Mouse (Mus musculus) kidney, postnatal 10 days (tissue): Measurements from ENCODE around the gene Ip6k1.
"Not testable (repeated sequence)": the region's sequence is repeated elsewhere in the genome, so short reads cannot be mapped to it uniquely, and the experiment has no call there.

ENCODE experiments used
- DNase-seq: peaks from one replicate; pipeline ENCODE4 v3.0.0; 2021; ENCODE audit warnings: mixed read lengths

The Ip6k1 gene

DNA sequence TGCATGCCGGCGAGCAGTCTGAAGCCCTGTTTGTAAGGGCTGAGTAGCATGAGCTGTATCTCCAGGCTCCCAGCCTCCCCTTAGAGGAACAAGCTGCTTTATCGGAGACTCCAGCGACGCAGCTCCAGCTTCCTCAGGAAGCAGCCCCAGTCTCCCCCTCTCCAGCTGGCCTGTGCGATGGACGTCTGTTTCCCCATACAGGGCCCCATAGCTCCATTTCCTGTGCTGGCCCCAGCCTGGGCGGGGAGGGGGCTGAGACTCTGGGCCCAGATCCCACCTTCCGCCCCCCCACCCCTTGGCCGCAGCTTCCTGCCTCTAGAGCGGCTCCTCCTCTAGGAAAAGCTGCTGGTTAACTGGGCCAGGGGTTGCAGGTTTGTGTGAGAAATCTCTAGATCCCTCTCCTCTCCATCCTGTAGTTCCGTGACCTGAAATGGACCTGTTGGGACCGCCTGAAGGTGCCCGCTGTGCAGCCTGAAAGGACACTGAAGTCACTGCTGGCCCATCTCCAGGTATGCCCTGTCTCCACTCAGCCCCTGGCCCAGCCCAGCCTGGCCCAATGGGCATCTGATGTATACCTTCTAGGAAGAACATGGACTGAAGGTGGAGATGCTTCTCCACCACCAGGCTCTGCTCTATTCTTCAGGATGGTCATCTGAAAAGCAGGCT lies 19.5 kb upstream of the Ip6k1 start, which contains the start of gene Gm20661:
Gene Gm20661, plus strand, starts transcription at position 378 of the 666 bp plus-strand sequence.
- DNase-seq, result peak; percentile 93

DNA sequence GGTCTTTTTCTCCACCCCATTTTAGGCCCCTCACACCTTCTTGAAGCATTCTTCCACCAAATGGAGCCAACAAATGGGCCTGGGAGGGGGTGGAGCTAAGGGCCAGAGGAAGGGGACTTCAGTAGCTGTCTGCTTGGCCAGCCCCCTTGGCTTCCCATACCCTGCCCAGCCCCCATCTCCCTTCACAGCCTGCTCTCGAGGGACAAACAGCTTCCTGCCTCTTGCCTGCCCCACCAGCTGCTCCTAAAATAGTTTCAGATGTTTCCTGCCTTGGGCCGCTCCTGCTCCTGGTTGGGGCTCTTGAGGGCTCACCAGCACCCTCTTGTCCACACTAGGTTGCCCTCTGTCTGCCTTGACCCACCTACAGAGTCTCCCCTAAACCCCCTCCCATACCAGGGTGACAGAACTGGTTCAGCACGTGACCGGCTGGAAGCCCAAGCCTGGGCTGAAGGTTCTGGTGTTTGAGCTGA lies 18.8 kb upstream of the Ip6k1 start:
- DNase-seq, result peak; percentile 94

DNA sequence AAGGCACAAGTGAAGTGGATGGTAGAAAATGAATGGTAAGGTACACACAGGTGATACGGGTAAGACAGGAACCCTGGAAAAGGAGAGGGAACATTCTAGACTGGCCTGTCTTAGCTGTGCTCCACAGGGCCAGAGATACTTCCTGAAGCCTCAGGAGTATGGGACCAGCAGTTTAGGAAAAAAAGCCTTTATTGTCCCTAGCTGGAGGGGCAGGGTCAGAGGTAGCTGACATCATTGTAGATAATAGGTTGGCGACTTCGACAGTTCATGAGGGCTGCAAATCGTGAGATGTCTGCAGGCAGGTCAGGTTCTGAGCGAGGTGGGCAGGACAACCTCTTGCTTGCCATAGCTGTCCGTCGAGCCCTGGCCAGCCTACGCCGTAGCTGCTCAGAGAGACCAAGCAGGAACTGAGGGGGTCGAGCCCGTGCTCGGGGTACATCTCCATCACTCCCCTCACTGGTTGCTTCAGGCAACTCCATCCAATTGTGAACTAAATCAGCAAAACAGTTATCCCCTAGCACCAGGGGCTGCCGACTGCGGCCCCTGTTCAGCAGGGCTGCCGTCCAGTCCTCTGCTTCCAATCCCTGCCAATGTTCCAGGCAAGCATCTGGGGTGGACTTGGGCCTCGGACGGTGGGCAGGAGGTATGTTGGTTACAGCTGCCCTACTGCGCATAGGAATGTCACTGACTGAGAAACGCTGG lies 18.1 kb upstream of the Ip6k1 start:
- DNase-seq, result peak; percentile 51

- no peak for DNase-seq
Measured at GRCm38 (mm10) chr9:107984754-107985055, 17.6 kb upstream of the Ip6k1 start.

DNA sequence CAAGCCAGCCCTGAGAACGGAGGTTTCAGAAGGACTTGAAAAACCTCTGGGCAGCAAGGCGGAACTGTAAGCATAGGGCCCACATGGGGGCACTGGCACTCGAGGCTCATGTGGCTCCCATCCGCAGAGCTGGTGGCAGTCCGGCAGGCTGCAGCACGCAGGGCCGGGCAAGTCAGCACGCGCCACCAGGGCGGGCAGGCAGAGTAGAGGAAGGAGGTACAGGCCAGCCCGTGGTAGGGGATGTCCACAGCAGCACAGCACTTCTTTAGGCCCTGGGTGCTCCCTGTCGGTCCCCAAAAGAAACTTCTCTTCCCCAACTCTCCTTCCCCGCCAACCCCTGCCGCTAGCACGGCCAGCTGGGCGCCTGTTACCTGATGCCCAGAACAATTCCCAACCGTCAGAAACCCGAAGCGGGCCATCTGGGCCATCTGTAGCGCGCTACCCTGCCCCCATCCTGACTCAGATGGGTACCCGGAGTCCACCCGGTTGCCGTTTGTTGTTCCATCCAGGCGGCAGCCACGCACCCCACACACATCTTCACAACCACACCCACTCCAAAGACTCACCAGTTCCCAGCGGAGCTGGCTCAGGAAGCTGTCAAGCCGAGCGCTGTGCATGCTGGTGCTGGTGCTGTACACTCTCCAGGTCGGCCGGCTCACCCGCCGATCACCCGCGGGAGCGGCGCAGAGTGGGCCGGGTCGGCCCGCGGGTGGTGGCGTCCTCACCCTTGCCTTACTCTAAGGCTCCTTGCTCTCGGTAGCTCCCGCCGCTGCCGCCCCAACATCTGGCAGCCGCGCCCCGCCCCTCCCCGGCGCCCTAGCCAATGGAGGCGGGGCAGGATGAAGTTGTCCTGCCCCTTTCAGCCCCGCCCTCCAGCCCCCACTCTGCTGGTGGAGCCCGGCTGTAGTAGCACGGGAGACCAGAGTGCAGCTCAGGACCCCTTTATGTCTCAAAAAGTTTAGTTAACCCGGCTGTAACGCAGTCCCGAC lies 16.9 kb upstream of the Ip6k1 start, which contains the start of gene Inka1:
Gene Inka1, minus strand, starts transcription at position 749 of the 989 bp plus-strand sequence.
- DNase-seq, result peak; percentile 96

DNA sequence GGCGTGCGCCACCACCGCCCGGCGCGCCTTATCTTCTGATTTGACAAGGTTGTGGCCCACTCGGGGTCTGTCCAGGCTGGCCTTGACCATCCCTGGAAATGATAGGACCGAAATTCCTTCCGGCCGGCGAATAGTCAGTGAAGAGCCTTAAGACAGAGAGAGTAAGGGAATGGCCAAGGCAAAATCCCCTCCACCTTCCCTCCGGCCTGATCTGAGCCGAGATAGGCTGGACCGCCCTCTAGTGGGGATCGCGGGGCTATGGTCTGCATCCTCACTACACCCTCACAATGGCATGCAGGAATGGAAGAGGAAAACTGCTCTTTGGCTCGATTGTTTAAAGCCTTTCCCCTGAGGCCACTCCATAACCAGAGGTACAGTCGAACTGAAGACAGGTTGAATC lies 15.9 kb upstream of the Ip6k1 start:
- peak; percentile 91 for DNase-seq

- DNase-seq, result no peak
Measured at GRCm38 (mm10) chr9:107987950-107988349, 14.4 kb upstream of the Ip6k1 start.

DNA sequence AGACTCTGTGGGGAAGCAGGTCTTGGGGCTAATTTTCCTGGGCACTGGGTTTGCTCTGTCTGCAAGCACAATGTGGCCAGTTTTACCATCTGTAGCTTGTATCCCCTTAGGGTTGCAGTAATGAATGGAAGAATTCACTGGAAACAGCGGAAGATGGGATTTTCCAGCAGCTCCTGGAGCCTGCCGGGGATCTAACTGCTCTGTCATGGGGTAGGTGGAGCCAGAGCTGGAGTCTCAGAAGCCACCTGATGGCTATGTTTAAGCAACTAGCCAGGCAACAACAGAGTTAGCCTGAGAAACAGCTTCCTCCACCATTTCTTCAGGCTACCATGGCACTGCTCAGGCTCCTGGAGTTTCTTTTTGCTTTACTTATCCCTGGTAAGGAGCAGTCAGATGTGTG lies 10.1 kb upstream of the Ip6k1 start, which contains the start of gene Cdhr4:
Gene Cdhr4, plus strand, starts transcription at position 301 of the 400 bp plus-strand sequence.
- no peak for DNase-seq

- DNase-seq, result no peak
Measured at GRCm38 (mm10) chr9:107993013-107993412, 9.3 kb upstream of the Ip6k1 start.

- DNase-seq, result no peak
Measured at GRCm38 (mm10) chr9:107994464-107994863, 7.8 kb upstream of the Ip6k1 start.

- no peak for DNase-seq
Measured at GRCm38 (mm10) chr9:107995513-107995912, 6.8 kb upstream of the Ip6k1 start.

- no peak for DNase-seq
Measured at GRCm38 (mm10) chr9:107996049-107996448, 6.3 kb upstream of the Ip6k1 start, which contains the start of gene Gm20662. Gene Gm20662 (plus strand): TSS chr9:107996349.

DNA sequence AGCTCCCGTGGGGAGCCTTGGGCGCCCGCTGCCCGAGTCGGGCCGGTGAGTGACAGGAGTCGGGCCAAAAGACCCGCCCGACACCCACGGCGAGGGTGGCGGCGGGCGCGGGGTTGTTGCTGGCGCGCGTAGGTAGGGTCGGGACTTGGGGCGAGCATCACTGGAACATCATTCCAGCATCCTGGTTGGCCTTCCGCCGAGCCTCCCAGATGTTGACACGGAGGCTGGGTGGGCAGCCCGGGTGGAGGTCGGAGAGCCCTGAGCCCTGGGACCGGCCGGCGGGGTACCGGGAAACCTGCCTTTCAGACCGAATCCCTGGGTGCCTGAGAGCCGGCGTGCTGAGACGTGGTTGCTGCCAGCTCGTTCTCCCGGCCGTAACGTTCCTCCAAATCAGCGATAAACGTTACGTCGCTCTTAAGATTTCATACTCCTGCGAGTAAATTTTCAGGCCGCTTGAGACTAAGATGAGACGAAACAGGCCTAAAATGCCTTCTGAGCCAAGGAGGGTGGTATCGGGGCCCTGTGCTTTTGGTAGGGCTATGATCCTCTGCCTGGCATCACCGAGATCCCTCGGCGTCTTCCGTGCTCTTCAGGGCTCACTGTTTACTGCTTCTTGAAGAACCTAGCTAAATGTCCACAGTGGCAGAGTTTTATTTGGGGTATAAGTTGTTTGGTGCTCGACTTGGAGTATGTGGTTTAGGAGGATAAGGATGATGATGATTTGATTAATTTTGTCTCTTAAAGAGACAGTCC lies 653 bp downstream of the Ip6k1 start:
- DNase-seq, result no peak

DNA sequence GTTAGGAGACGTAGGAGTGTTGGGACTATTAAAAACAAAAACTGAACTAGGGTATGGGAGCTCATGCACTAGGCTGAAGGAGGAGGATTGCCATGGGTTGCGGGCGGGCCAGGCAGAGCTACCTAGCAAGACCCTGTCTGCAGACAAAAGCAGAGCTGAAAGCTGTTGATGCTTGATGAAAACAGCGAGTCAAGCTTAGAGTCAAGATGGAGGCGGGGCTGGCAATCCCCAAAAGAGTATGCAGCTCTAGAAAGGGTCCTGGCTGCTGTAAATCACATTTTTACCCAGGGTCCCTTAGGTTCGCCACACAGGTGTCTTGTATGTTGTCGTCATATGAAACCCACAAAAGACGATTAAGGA lies 1.2 kb downstream of the Ip6k1 start:
- DNase-seq, result no peak

- DNase-seq, result no peak
Measured at GRCm38 (mm10) chr9:108008041-108008440, 5.7 kb downstream of the Ip6k1 start.

DNA sequence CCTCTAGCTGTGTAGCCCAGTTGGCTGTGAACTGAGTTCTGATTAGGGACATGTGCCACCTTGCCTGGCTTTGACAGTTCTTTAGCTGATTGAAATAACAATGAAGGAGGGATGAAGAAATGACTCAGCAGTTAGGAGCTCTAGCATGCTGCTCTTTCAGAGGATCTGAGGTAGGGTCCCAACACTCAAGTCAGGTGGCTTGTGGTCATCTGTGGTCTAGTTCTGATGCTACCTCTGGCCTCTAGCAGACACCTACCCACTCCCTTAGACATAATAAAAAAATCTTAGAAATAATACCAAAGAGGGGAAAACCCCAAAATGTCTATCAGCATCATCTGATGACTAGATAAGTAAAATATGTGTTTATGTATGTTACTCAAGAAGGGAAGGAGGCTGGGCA lies 8.1 kb downstream of the Ip6k1 start:
- no peak for DNase-seq

DNA sequence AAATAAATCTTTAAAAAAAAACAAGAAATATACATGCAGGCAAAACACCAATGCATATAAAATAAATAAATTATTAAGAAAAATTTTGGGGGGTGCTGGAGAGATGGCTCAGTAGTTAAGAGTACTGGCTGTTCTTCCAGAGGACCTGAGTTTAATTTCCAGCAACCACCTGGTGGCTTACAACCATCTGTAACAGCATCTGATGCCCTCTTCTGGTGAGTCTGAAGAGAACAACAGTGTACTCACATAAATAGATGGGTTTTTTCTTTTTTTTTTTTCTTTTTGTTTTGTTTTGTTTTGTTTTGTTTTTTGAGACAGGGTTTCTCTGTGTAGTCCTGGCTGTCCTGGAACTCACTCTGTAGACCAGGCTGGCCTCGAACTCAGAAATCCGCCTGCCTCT lies 11.3 kb downstream of the Ip6k1 start:
- not testable (repeated sequence) for DNase-seq

GRCm38 (mm10) chr9:108017127-108017526 lies 14.8 kb downstream of the Ip6k1 start:
- no peak for DNase-seq

- no peak for DNase-seq
Measured at GRCm38 (mm10) chr9:108020741-108021140, 18.4 kb downstream of the Ip6k1 start.

DNA sequence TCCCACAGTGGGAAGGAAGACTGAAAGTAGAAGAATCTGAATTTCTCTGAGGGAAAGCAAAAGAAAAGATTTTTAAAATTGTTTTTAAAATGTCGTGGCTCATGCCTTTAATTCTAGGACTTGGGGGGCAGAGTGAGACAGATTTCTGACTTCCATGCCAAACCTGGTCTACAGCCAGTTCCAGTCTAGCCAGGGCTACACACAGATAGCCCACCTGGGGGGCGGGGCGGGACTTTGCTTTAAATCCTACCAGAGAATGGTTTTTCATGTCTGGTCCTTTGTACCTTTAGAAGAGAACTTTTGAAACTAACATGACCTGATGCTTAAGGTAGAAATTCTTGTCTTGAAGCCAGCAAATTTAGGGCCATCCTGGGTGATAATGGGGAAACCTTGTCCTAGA lies 20.9 kb downstream of the Ip6k1 start:
- no peak for DNase-seq

- DNase-seq, result no peak
Measured at GRCm38 (mm10) chr9:108026584-108026983, 24.3 kb downstream of the Ip6k1 start.

DNA sequence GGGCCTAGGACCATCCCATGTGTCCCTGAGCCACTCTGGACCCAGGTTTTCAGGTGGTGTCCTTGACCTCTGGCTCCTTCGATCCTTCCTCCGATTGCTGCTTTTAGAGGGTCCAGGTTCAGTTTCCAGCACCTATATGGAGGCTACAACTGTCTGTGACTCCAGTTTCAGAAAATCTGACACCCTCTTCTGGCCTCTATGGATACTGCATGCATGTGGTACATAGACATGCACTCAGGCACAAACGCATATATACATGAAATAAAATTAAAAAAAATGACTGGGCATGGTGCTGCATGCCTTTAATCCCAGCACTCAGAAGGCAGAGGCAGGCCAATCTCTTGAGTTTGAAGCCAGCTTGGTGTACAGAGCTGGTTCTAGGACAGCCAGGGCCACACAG lies 25.6 kb downstream of the Ip6k1 start:
- DNase-seq, result no peak
